Mouse (Mus musculus) kidney, postnatal 25 days (tissue): ENCODE results near the gene Osbpl6.

ENCODE experiments used
- DNase-seq, 2 experiments: peaks; one replicate each; pipeline ENCODE4 v3.0.0; 2021; ENCODE audit warnings: mixed read lengths in 2 of 2

Osbpl6 gene

DNA sequence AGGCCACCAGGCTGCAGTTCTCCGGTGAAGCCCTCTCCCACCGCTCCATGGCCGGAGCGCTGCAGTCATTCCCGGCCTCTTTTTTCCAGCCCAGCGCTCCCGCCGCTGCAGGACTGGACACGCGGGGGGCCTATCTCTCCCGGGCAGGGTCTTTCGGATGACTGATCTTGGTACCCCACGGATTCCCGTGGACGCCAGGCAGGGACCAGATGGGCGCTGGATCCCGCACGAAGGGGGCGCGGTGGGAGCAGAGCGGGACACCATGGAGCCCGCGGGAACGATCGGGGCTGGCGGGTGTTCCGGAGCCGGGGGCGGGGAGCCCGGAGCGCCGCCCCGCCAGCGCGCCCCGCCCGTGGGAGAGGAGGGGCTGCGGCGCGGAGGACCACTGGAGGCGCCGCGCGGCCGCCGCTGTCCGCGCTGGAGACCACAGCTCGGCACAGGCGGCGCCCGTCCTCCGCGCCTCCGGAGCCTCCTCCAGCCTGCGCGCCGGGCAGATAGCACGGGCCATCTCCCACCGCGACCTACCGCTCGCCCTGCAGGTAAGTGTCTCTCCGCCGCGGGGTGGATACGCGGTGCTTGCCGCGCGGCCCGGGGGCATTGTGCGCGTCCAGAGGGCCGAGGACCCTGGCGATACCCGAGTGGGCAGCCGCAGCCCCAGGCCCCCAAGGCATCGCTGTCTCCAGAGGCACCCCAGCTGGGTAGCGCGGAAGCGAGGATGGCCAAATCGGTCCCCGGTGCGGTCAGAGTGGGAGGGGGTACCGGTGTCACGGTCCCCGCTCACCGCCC, at the start of gene Osbpl6:
Osbpl6 (plus strand) TSS at position 358 of the 786 bp plus-strand sequence.
- DNase-seq = peak; percentile 71 to 86

- DNase-seq = no peak
Observed at GRCm38 (mm10) chr2:76360226-76360625, 46.1 kb upstream of the Osbpl6 start, which contains the start of gene Cyct. Gene Cyct, minus strand, starts transcription at chr2:76360450.

GRCm38 (mm10) chr2:76362111-76362510, 44.2 kb upstream of the Osbpl6 start:
- peak in 1 of 2 experiments; percentile 45 for DNase-seq

GRCm38 (mm10) chr2:76365811-76366210, 40.5 kb upstream of the Osbpl6 start:
- no peak for DNase-seq

GRCm38 (mm10) chr2:76367188-76367922, 39.0 kb upstream of the Osbpl6 start:
- DNase-seq = peak; percentile 85 to 94

DNA sequence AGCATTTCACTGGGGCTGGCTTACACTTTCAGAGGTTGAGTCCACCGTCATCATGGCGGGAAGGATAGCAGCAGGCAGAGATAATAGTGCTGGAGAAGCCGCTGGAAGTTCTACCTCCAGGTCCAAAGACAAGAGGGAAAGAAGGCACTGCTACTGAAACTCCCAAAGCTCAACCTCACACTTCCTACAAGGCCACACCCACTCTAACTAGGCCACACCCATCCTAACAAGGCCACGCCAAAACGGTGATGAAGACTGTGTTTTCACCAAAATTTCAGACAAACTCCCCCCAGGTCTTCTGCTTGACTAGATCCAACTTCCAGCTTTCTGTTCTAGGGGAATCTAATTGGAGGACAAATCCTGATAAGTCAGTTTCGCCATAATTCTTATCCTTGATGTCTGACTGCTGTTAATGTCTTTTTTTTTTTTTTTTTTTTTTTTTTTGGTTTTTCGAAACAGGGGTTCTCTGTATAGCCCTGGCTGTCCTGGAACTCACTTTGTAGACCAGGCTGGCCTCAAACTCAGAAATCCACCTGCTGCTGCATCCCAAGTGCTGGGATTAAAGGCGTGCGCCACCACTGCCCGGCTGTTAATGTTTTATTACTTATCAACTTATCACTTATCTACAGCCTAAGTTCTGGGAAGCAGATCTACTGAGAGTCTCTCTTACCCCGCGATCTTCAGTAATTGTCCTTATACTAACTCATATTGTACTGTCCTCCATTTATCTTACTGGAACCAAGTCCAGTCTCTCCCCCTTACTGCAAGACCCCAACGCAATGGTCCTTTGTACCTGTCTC, 37.2 kb upstream of the Osbpl6 start:
- DNase-seq = no peak

DNA sequence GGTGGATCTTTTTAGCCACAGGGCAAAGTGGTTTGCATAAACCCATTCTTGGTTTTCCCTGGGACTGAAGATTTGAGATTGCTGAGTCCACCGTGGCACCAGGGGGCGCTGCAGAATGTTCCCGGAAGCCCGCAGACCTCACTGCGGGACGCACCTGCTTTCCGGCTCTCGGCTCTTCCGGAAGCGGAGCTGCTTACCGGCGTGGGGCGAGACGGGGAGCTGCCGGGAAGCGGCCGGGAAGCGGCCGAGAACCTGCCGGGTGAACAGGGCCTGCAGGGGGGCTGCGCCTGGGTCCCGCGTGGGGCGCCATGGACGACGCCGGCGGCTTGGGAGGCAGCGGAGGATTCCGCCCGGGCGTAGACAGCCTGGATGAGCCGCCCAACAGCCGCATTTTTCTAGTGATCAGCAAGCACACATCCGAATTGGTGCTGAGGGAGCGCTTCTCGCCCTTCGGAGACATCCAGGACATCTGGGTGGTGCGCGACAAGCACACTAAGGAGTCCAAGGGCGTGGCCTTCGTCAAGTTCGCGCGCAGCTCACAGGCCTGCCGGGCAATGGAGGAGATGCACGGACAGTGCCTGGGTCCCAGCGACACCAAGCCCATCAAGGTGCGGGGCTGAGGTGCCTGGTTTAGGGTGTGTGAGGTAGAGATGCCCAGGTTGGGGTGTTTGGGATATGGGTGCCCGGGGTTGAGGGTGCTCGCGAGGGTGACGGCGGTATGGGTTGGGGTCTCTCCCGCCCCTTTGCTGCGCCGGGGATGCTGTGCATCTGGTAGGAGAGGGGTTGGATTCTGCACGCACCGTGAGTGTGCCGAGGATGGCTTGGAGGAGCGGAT, 36.3 kb upstream of the Osbpl6 start, which contains the start of gene Rbm45:
Rbm45 (plus strand) TSS at position 164 of the 835 bp plus-strand sequence.
- DNase-seq = peak; percentile 93

GRCm38 (mm10) chr2:76370656-76370922, 35.7 kb upstream of the Osbpl6 start:
- no peak for DNase-seq

- no peak for DNase-seq
Observed at GRCm38 (mm10) chr2:76372244-76372643, 34.1 kb upstream of the Osbpl6 start.

- DNase-seq = no peak
Observed at GRCm38 (mm10) chr2:76374544-76375206, 31.6 kb upstream of the Osbpl6 start.

- no peak for DNase-seq
Observed at GRCm38 (mm10) chr2:76378646-76379045, 27.7 kb upstream of the Osbpl6 start.

DNA sequence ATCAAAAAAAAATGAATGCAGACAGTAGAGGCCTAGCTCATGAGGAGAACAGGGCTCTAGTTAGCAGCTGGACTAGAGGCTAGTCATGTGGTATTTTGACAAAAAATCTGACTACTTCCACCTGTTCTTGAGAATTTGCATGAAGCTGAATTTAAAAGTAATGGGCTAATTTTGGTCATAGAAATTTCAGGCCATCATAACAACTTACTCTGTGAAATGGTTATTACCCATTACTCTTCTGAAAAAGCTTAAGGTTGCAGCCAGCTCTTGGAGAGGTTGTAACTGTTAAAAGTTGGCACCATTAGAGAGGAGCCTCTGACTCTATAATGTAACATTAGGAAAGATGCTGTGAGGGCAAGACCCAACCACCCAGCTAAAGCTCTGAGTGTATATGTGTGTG, 19.8 kb upstream of the Osbpl6 start:
- no peak for DNase-seq

DNA sequence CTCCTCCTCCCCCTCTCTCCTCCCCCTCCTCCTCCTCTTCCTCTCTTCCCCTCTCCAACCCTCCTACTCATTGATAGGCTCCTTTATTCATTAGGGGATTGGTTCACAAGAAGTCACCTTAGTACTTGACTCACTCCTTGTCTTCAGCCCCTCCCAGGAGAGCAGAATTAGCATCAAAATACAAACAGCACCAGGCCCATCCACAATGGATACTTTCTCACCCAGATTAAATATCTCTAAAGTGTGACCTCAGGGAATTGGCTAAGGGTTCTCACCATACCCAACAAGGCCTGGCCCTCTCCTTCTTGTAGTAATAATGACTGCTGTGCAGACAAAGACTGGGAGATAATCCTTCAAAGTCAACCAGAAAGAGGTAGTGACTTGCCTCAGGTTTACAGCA, 6.1 kb upstream of the Osbpl6 start:
- no peak for DNase-seq

- peak in 1 of 2 experiments; percentile 36 for DNase-seq
Observed at GRCm38 (mm10) chr2:76405596-76406150, 635 bp upstream of the Osbpl6 start.

GRCm38 (mm10) chr2:76406937-76407441, 681 bp downstream of the Osbpl6 start:
- peak; percentile 62 to 86 for DNase-seq

DNA sequence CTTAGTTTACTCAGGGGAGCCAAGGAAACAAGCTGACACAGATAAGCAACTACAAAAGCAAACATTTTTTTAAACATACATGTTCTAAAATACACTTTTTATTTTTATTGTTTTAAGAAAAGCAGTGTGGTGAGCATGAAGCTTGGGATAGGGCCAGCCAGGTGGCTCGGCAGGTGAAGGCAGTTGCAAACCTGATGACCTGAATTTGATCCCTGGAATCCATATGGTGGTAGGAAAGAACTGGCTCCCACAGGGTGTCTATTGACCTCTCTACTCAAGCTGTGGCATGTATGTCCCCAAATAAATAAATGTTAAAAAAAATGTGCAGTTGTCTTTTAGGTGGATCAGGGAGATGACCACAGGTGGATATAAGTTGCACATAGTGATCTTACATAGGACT, 3.2 kb downstream of the Osbpl6 start:
- no peak for DNase-seq

- DNase-seq = no peak
Observed at GRCm38 (mm10) chr2:76409986-76410385, 3.7 kb downstream of the Osbpl6 start.

DNA sequence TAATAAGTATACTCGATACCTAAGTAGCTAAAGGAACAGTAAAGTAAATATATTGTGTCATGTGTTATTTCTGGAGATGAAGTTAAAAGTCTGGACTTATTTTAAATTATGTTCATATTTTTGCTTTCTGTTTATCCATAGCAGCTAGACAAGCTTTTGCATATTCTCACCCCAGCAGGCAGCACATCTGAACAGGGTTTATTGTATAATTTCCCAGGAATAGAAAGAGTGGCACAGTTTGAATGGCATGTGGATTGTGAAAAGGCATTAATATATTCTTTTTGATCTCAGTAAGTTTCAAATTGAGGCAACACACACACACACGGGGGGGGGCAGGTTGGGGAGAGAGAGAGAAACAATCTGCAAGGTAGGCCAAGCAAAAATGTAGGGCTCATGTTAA, 6.6 kb downstream of the Osbpl6 start:
- DNase-seq = no peak

DNA sequence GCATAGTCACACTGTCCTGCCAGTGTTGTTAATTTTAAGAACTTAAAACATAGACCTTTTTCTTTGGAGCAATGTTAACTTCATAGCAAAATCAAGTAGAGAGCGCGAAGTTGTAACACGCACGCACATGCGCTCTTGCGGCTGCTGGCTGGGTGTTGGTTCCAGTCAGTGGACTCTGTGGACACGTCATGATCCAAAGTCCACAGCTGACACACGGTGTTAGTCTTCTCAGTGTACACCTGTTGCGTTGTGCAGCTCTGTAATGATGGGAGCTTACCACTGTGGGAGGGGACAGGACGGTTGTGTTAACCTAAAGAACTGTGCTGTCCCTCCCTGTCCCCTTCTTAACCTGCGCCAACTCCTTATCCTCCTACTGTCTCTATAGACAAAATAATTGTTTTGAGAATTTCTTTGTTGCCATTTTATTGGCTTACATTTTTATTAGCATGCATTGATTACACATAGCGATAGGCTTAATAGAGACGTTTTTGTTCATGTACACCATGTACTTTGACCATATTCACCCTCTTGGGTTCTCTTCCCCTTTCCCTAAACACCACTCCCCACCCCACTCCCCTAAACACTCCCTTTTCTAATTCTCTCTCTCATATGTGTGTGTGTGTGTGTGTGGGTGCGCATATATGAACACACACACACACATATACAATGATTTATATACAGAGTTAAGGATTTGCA, 11.3 kb downstream of the Osbpl6 start:
- DNase-seq = peak; percentile 24 to 39

DNA sequence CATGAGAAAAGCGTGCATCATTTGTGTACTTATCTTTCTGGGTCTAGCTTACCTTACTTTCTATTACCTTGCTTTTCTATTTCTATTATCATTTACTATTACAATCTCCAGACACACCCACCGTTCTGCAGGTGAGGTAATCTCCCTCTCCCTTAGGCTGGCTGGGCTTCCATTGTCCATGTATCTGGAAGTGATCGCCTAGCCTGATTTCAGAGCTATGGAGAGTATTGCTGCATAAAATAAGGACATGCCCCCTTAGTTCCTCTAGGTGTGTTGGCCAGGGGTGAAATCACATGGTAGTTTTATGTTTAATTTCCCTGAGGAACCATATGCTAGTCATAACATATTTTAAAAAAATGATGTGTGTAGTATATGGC, 11.8 kb downstream of the Osbpl6 start:
- DNase-seq = no peak
